Mouse (Mus musculus): ENCODE measurements around the gene Gm20696. TPM values are rescaled to one million over a fixed set of nuclear protein-coding genes. Genes with fewer than 3 reads are reported as not detected.

Gene Gm20696
- polyA plus RNA-seq, 1 experiment from 2014 or later: 1.7 TPM

DNA sequence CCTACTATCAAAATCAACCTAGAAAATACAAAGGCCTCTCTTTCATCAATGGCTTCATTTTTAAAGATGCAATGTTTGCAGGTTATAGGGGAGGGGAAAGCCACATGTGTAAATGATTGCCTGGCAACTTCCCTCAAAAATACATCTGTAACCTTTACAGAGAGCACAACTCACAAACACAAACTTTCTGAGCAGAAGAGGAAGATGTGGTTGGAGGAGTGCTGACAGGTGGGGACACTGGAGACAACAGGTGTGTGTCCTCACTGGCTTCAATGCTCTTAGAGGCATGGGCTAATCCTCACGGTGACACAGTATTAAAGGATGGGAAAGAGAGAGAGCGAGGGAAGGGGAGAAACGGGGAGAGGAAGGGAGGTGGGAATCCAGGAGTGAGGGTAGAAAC lies 264.2 kb downstream of the Gm20696 start:
- 70% methylated on average over 3 of the region's 3 CpGs for WGBS
- no peak for ATAC-seq (ENCODE audit: extremely low read depth, insufficient number of reproducible peaks, low FRiP score, low TSS enrichment)
- Histone ChIP-seq H3K4me2 (no peak overlapping the region), H3K36me3 (peaks cover 4% of the 10 kb centered on the region; the same call in 1 of the 2 replicates), H3K27ac (replicated peaks) (no peak overlapping the region), H3K27me3 (replicated peaks) (no peaks in the 10 kb centered on the region), H3K9me3 (no peaks in the 10 kb centered on the region), H3K4me1 (peaks cover 9% of the 10 kb centered on the region), H3K4me3 (no peak overlapping the region), H3K9ac (no peak overlapping the region)

DNA sequence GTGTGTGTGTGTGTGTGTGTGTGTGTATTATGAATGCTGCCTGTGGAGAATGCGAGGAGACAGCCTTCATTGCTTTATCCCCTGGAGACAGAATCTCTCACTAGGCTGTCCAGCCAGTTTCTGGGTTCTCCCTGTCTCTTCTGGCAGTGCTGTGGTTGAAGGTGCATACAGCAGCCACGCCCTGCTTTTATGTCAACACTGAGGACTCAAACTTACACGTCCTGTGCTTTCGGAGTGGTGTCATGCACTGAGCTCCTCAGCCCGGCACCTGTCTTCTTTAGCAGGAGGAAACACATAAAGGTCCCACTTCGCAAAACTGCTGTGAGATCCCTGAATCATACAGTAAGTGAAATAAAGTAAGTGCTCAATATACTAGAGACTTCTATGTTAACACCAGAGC lies 264.8 kb downstream of the Gm20696 start:
- H3K36me3 ChIP-seq: peaks cover 7% of the 10 kb centered on the region; the same call in 1 of the 2 replicates
- H3K4me1 ChIP-seq: peaks cover 9% of the 10 kb centered on the region
- H3K4me2 ChIP-seq: no peak overlapping the region
- H3K27ac ChIP-seq (replicated peaks): no peak overlapping the region
- no peak overlapping the region for H3K9ac ChIP-seq
- no peak overlapping the region for H3K4me3 ChIP-seq
- 72% methylated on average over 6 of the region's 6 CpGs for WGBS
- no peaks in the 10 kb centered on the region for H3K9me3 ChIP-seq
- no peak for ATAC-seq (ENCODE audit: extremely low read depth, insufficient number of reproducible peaks, low FRiP score, low TSS enrichment)
- H3K27me3 ChIP-seq (replicated peaks): no peaks in the 10 kb centered on the region

DNA sequence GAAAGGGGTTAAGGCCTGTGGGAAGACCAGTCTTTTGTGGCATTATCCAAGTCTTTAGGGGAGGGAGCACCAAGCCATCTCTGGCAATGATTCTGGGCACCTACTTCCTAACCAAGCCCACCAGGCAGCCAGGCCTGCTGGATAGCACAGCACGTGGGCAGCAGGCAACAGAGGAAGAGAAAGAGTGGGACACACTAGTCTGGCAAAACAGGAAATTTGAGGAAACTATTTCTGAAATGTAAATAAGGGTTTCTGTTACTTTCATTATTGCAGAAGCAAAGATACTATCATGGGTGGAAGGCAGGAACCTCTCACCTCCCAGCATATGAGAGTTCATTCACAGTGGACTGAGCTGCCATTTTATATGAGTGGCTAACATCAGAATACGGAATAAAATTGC lies 265.4 kb downstream of the Gm20696 start:
- H3K36me3 ChIP-seq: peaks cover 7% of the 10 kb centered on the region; the same call in 1 of the 2 replicates
- WGBS: 71% methylated on average over 2 of the region's 2 CpGs
- no peaks in the 10 kb centered on the region for H3K9me3 ChIP-seq
- no peak overlapping the region for H3K4me2 ChIP-seq
- H3K27ac ChIP-seq (replicated peaks): no peak overlapping the region
- H3K27me3 ChIP-seq (replicated peaks): no peaks in the 10 kb centered on the region
- H3K4me1 ChIP-seq: peaks cover 5% of the 10 kb centered on the region
- ATAC-seq (ENCODE audit: extremely low read depth, insufficient number of reproducible peaks, low FRiP score, low TSS enrichment): no peak
- no peak overlapping the region for H3K9ac ChIP-seq
- no peak overlapping the region for H3K4me3 ChIP-seq

DNA sequence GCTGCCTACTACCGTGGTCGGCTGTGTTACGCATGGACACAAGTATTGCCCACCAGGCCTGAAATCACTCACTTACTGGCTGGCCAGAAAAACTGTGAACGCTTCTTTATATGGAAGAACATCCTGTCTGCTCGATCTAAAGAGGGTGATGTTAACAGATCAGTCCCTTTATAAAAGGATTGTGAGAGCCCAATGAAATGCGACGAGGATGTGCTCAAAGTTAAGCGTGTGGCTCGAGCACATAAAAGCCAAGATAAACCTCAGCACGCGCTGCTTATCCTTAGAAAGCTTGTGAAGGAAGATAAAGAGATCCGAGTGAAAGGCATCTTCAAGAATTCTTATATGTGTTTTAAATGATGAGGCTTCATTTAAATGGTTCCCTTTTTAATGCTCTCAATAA lies 270.9 kb downstream of the Gm20696 start:
- Histone ChIP-seq H3K4me3 (no peak overlapping the region), H3K9me3 (no peaks in the 10 kb centered on the region), H3K4me2 (no peak overlapping the region), H3K27ac (replicated peaks) (no peak overlapping the region), H3K4me1 (no peaks in the 10 kb centered on the region), H3K36me3 (peaks cover 7% of the 10 kb centered on the region; the same call in 1 of the 2 replicates), H3K27me3 (replicated peaks) (no peaks in the 10 kb centered on the region), H3K9ac (no peak overlapping the region)
- 64% methylated on average over 12 of the region's 12 CpGs for WGBS
- no peak for ATAC-seq (ENCODE audit: extremely low read depth, insufficient number of reproducible peaks, low FRiP score, low TSS enrichment)

DNA sequence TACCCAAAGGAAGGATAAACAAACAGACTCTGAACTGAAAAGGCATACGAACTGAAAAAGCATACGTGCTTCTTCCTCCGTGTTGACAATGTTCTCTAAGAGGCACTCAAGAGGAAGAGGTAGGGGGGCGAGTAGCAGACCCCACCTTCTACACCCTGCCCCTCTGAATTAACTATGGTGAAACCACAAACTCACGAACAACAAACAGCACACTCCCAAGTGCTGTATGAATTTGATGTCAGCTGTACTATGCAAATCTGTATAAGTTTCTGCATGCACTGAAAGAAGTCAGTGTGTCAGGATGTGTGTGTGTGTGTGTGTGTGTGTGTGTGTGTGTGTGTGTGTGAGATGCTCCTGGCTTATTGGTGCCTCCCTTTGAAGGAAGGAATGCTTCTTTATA lies 271.8 kb downstream of the Gm20696 start:
- no peak for ATAC-seq (ENCODE audit: extremely low read depth, insufficient number of reproducible peaks, low FRiP score, low TSS enrichment)
- no peak overlapping the region for H3K27ac ChIP-seq (replicated peaks)
- H3K27me3 ChIP-seq (replicated peaks): no peaks in the 10 kb centered on the region
- H3K4me2 ChIP-seq: no peak overlapping the region
- peaks cover 7% of the 10 kb centered on the region; the same call in 1 of the 2 replicates for H3K36me3 ChIP-seq
- H3K9me3 ChIP-seq: no peaks in the 10 kb centered on the region
- H3K4me1 ChIP-seq: 0 out of 2 replicates have a peak, but pooled peaks cover 2% of the 10 kb centered on the region
- H3K9ac ChIP-seq: no peak overlapping the region
- WGBS: 63% methylated on average over 5 of the region's 5 CpGs
- H3K4me3 ChIP-seq: no peak overlapping the region

DNA sequence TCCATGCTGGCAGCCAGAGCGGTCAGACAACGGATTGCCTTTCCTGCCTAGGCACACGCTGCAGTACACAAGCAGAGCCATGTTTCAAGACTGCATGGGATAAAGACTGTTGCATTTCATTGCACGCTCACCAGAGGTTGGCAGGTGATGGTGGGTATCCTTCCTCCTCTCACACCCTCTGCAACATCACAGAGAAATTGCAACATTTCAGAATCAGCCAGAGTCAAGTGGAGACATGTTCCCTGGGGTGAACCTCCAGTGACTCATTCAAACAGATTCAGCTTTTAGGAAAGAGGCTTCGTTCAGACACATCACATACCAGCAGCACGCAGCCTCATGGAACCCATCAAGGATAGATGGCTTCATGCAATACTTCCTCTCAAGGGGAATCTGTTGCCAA lies 274.1 kb downstream of the Gm20696 start:
- H3K36me3 ChIP-seq: peaks cover 4% of the 10 kb centered on the region; the same call in 1 of the 2 replicates
- no peak overlapping the region for H3K4me3 ChIP-seq
- no peak overlapping the region for H3K4me2 ChIP-seq
- peaks cover 24% of the 10 kb centered on the region for H3K4me1 ChIP-seq
- H3K9ac ChIP-seq: no peak overlapping the region
- no peak for ATAC-seq (ENCODE audit: extremely low read depth, insufficient number of reproducible peaks, low FRiP score, low TSS enrichment)
- 90% methylated on average over 6 of the region's 6 CpGs for WGBS
- H3K9me3 ChIP-seq: no peaks in the 10 kb centered on the region
- H3K27me3 ChIP-seq (replicated peaks): no peaks in the 10 kb centered on the region
- H3K27ac ChIP-seq (replicated peaks): no peak overlapping the region

DNA sequence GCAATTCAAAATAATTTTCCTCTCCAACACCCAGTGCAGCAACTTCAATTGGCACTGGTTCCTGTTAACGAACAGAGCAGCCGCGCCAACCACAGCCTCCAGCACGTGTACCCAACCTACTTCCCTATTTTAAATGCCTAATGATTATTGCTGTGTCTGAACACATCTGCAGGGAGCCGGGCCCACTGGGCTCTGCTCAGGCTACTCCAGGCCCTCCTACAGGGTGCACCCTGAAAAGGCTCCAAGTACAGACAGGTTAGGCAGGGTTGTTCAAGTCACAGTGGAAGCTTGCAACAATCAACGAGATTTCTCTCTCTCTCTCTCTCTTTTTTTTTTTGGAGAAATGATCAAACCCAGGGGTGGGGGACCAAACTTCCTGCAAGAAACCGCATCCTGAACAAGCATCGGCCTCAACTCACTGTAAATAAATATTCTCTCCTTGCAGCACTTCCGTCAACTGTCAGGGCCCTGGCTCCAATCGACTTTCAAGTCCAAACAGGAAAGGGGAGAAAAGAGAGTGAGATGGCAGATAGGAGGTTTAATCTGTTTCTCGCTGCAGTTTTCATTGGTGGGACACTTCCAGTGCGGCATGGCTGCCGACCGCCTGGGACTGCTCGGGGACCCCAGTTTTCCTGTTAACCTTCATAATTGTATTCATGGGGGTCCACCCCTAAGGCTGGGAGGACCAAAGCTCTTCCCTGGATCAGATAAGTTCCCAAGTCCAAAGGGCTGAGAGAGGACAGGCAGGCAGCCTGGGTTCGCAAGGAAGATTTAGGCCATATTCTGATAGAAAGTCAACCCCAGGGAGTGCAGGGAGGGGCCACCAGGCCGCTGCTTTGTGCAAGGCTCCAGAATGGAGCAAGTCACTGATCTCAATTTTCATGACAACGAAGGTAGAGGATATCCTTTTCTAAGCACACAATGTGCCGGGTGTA lies 277.6 kb downstream of the Gm20696 start:
- no peaks in the 10 kb centered on the region for H3K27me3 ChIP-seq (replicated peaks)
- 0 out of 2 replicates have a peak, but pooled peaks cover 5% of the 10 kb centered on the region for H3K36me3 ChIP-seq
- H3K4me2 ChIP-seq: no peak overlapping the region
- H3K4me1 ChIP-seq: peaks cover 39% of the 10 kb centered on the region
- H3K27ac ChIP-seq (replicated peaks): peak overlapping the region; percentile 79
- 61% methylated on average over 19 of the region's 19 CpGs for WGBS
- no peaks in the 10 kb centered on the region for H3K9me3 ChIP-seq
- 0 out of 2 replicates have a peak overlapping the region, but pooled peaks have one; percentile 7 for H3K9ac ChIP-seq
- no peak for ATAC-seq (ENCODE audit: extremely low read depth, insufficient number of reproducible peaks, low FRiP score, low TSS enrichment)
- H3K4me3 ChIP-seq: no peak overlapping the region

DNA sequence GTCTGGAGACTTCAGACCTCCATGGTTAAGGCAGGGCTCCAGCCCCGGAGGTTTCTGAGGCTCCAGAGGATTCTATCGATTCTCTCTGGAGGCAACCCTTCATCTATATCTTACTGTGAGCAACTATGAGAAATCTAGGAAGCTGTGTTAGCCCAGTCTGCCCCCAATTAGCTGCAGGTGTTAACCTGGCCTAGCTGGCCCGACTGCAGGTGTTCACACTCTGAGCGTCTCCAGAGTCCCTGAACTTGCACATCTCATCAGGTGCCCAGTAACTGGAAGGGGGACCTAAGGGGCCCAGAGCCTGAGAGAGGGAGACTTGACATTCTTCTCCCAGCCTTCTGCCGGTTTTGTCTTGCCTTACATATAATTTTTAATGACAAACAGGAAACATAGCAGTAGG lies 278.6 kb downstream of the Gm20696 start:
- Histone ChIP-seq H3K4me2 (no peak overlapping the region), H3K9ac (no peak overlapping the region), H3K4me1 (peaks cover 45% of the 10 kb centered on the region), H3K4me3 (no peak overlapping the region), H3K27me3 (replicated peaks) (no peaks in the 10 kb centered on the region), H3K27ac (replicated peaks) (peak overlapping the region; percentile 79; the same call in 1 of the 2 replicates), H3K36me3 (0 out of 2 replicates have a peak, but pooled peaks cover 5% of the 10 kb centered on the region), H3K9me3 (no peaks in the 10 kb centered on the region)
- WGBS: 79% methylated on average over 5 of the region's 5 CpGs
- ATAC-seq (ENCODE audit: extremely low read depth, insufficient number of reproducible peaks, low FRiP score, low TSS enrichment): no peak

DNA sequence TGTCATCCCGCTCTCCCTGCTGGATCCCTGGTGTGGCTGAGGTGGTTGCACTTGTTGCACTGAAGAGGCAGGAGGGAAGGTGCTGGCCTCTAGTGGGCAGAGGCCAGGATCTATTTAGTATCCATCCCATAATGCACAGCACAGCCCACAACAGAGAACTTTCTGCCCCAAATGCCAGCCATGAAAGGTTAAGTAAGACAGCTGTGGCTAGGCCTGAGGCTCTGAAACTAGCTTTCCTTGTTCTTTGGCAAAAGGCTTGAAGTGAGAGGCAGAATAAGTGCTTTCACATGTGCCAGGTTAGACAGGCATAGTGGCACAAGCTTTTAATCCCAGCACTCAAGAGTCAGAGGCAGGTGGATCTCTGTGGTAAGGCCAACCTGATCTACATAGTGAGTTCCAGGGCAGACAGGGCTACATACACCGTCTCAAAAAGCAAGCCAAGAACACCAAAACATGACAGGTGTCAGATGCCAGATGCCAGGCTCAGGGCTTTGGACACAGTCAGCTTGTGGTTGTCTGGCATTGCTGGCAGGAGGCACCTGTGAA lies 281.5 kb downstream of the Gm20696 start:
- Histone ChIP-seq H3K27me3 (replicated peaks) (no peaks in the 10 kb centered on the region), H3K4me2 (no peak overlapping the region), H3K9ac (no peak overlapping the region), H3K4me3 (no peak overlapping the region), H3K9me3 (no peaks in the 10 kb centered on the region), H3K27ac (replicated peaks) (no peak overlapping the region), H3K36me3 (0 out of 2 replicates have a peak, but pooled peaks cover 5% of the 10 kb centered on the region), H3K4me1 (peaks cover 45% of the 10 kb centered on the region)
- ATAC-seq (ENCODE audit: extremely low read depth, insufficient number of reproducible peaks, low FRiP score, low TSS enrichment): no peak
- WGBS: 63% methylated on average over 2 of the region's 2 CpGs

DNA sequence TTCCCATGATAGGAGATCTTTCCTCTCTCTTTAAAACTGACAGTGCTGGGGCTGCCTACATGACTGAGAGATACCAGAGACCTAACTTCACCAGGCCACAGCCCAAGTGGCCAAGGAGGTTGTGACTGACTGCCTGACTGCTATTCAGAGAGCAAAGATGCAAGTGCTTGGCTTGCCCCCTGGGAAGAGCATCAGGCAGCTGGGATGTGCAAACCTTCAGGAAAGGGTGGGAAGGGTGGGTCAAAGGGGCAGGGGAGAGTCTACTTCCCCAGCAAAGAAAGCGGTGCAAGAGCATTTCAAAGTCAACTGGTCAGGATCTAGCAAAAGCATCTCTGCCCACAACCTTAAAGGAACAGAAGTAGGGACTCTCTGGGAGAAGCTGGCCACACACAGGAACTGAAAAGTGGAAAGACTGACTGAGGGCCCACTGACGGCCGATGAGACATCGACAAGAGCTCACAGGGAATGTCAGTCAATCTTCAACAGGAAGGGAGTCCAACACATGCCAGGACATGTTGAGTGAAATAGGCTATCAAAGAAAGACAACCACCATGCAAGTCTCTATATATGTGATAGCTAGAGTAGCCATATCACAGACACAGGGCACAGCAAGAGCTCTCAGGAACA lies 282.6 kb downstream of the Gm20696 start:
- Histone ChIP-seq H3K4me1 (peaks cover 44% of the 10 kb centered on the region), H3K27ac (replicated peaks) (no peak overlapping the region), H3K27me3 (replicated peaks) (no peaks in the 10 kb centered on the region), H3K9ac (no peak overlapping the region), H3K36me3 (0 out of 2 replicates have a peak, but pooled peaks cover 5% of the 10 kb centered on the region), H3K4me2 (no peak overlapping the region), H3K4me3 (no peak overlapping the region), H3K9me3 (no peaks in the 10 kb centered on the region)
- WGBS: 46% methylated on average over 4 of the region's 4 CpGs
- ATAC-seq (ENCODE audit: extremely low read depth, insufficient number of reproducible peaks, low FRiP score, low TSS enrichment): no peak

DNA sequence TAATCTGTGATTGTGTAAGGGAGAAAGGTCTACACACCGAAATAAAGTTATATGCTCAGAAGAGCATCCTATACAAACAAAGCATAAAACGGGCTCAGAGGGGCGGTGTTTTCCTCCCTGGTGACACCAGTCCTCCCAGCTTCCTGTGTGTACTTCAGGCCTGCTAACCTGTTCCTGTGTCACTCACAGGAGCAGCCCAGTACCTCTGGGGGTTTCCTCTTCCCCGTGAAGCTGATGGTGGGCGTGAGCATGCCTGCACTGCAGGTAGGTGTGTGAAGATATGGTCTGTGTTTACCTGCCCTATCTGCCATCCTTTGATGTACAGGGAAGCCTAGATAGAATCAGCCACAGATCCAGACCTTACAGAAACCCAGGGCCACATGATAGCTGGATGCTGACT lies 286.5 kb downstream of the Gm20696 start:
- 75% methylated on average over 5 of the region's 5 CpGs for WGBS
- Histone ChIP-seq H3K27ac (replicated peaks) (peak overlapping the region; percentile 21; the same call in 1 of the 2 replicates), H3K4me2 (no peak overlapping the region), H3K36me3 (no peaks in the 10 kb centered on the region), H3K4me3 (no peak overlapping the region), H3K4me1 (peaks cover 60% of the 10 kb centered on the region), H3K27me3 (replicated peaks) (no peaks in the 10 kb centered on the region), H3K9ac (no peak overlapping the region), H3K9me3 (no peaks in the 10 kb centered on the region)
- no peak for ATAC-seq (ENCODE audit: extremely low read depth, insufficient number of reproducible peaks, low FRiP score, low TSS enrichment)

All from heart, embryonic 13.5 days (tissue).